Mouse (Mus musculus) lung, postnatal 0 days (tissue): ENCODE measurements around the gene Krtap17-1.

Experiments
- CTCF ChIP-seq: IDR thresholded peaks from 2 replicates; pipeline ENCODE4 v1.5.1; 2016; ENCODE audit warnings: antibody characterized with exemption, mild to moderate bottlenecking
- EP300 ChIP-seq: IDR thresholded peaks from 2 replicates; pipeline ENCODE4 v1.6.1; 2016; ENCODE audit warnings: antibody characterized with exemption, mild to moderate bottlenecking, control low read depth

DNA sequence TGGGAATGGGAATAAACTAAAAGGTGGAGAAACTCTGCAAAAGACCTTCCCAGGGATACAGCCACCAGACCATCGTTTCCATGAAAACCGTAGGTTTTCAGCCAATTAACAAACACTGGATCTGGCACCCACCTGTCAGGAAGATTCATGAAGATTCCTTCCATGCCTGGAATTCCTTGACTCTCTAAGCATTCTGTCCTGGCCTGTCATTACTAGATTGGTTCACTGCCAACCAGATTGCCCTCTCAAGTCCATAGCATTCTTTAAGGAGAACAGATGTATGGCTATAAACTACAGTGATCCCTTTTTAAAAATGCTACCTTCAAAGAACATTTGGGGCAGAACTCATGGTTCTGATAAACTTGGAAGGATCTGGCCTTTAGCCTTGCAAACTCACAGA lies 27.8 kb downstream of the Krtap17-1 start:
- TF ChIP-seq CTCF (no peak), EP300 (no peak)
